Mouse (Mus musculus) kidney, embryonic 16.5 days (tissue): Measurements from ENCODE around the gene Abcc10. TPM values are rescaled to one million over a fixed set of nuclear protein-coding genes. Genes with fewer than 3 reads are reported as not detected.
A peak's percentile ranks its signal among the peaks of the same experiment; 100 is the strongest.

Experiments
- ATAC-seq: fragments of 200-750 bp; cut with Nextera tagmentation; 2 replicates; pipeline ENCODE4 v1.8.0; 2017; ENCODE audit warnings: moderate TSS enrichment; ENCODE audit not compliant: low FRiP score, low TSS enrichment
- H3K27ac ChIP-seq: fragments of 300-500 bp; sonication (generic); 2 replicates; pipeline ENCODE4 v1.5.1; 2014; ENCODE audit warnings: low read length
- H3K27me3 ChIP-seq: fragments of 300-500 bp; sonication (generic); 2 replicates; pipeline ENCODE4 v1.6.1; 2014; ENCODE audit warnings: low read length, control low read depth, mixed read lengths; ENCODE audit not compliant: insufficient read depth
- H3K36me3 ChIP-seq: fragments of 300-500 bp; sonication (generic); 2 replicates; pipeline ENCODE4 v1.6.1; 2014; ENCODE audit warnings: low read length, control low read depth, mixed read lengths; ENCODE audit not compliant: insufficient read depth
- H3K4me1 ChIP-seq: fragments of 300-500 bp; sonication (generic); 2 replicates; pipeline ENCODE4 v1.6.1; 2014; ENCODE audit warnings: low read length, control low read depth, mixed read lengths; ENCODE audit not compliant: insufficient read depth
- H3K4me2 ChIP-seq: fragments of 300-500 bp; sonication (generic); replicated peaks from 2 replicates; pipeline ENCODE4 v1.6.1; 2014; ENCODE audit warnings: low read depth, low read length
- H3K4me3 ChIP-seq: fragments of 300-500 bp; sonication (generic); 2 replicates; pipeline ENCODE4 v1.5.1; 2014; ENCODE audit warnings: mild to moderate bottlenecking, low read length
- H3K9ac ChIP-seq: fragments of 300-500 bp; sonication (generic); replicated peaks from 2 replicates; pipeline ENCODE4 v1.6.1; 2014; ENCODE audit warnings: low read length
- H3K9me3 ChIP-seq: fragments of 300-500 bp; sonication (generic); 2 replicates; pipeline ENCODE4 v1.6.1; 2016; ENCODE audit warnings: low read length, control low read depth
- WGBS: fragments of 180-500 bp; shearing (Covaris S2); extraction: QIAGEN DNeasy Blood & Tissue Kit; methylation state at CpG from one replicate; pipeline ENCODE4 v1.1.7; 2014; 5-methylcytosine and 5-hydroxymethylcytosine counted together
- polyA plus RNA-seq: library from polyadenylated mRNA; unstranded; fragments of >200 nt; fragmentation: Nextera tagmentation; extraction: Ambion mirVana; gene quantifications from 2 replicates; pipeline ENCODE4 v1.2.1, GENCODE M21; 2015

The Abcc10 gene
- polyA plus RNA-seq, 1 experiment from 2014 or later = 7.3 TPM

- ATAC-seq = no peak
- no peak overlapping the region for H3K4me3 ChIP-seq
- H3K9me3 ChIP-seq = no peaks in the 10 kb centered on the region
- 92% methylated on average over 10 of the region's 10 CpGs for WGBS
- no peak overlapping the region for H3K9ac ChIP-seq
- H3K27ac ChIP-seq = no peak overlapping the region
- H3K4me1 ChIP-seq = no peaks in the 10 kb centered on the region
- H3K27me3 ChIP-seq = no peaks in the 10 kb centered on the region
- peaks cover 33% of the 10 kb centered on the region for H3K36me3 ChIP-seq
- H3K4me2 ChIP-seq = no peak overlapping the region
These were observed 52.6 kb downstream of the Abcc10 start for GRCm38 (mm10) chr17:46275506-46275905.

- Histone ChIP-seq H3K27ac (no peak overlapping the region), H3K4me3 (no peak overlapping the region), H3K9me3 (no peaks in the 10 kb centered on the region), H3K4me2 (no peak overlapping the region), H3K4me1 (no peaks in the 10 kb centered on the region), H3K27me3 (no peaks in the 10 kb centered on the region), H3K36me3 (peaks cover 37% of the 10 kb centered on the region), H3K9ac (no peak overlapping the region)
- WGBS = 85% methylated on average over 6 of the region's 6 CpGs
- no peak for ATAC-seq
These were observed 53.1 kb downstream of the Abcc10 start for GRCm38 (mm10) chr17:46275034-46275433.

- H3K4me2 ChIP-seq = no peak overlapping the region
- no peaks in the 10 kb centered on the region for H3K9me3 ChIP-seq
- no peak overlapping the region for H3K27ac ChIP-seq
- no peak overlapping the region for H3K9ac ChIP-seq
- H3K4me3 ChIP-seq = no peak overlapping the region
- no peaks in the 10 kb centered on the region for H3K27me3 ChIP-seq
- peaks cover 38% of the 10 kb centered on the region for H3K36me3 ChIP-seq
- 55% methylated on average over 6 of the region's 6 CpGs for WGBS
- no peaks in the 10 kb centered on the region for H3K4me1 ChIP-seq
- ATAC-seq = no peak
These were observed 53.7 kb downstream of the Abcc10 start for GRCm38 (mm10) chr17:46274465-46274864.

GRCm38 (mm10) chr17:46273803-46274236 is 54.3 kb downstream of the Abcc10 start:
- H3K4me1 ChIP-seq = no peaks in the 10 kb centered on the region
- no peaks in the 10 kb centered on the region for H3K27me3 ChIP-seq
- H3K9me3 ChIP-seq = no peaks in the 10 kb centered on the region
- no peak for ATAC-seq
- H3K27ac ChIP-seq = no peak overlapping the region
- H3K4me3 ChIP-seq = no peak overlapping the region
- H3K4me2 ChIP-seq = no peak overlapping the region
- peaks cover 33% of the 10 kb centered on the region for H3K36me3 ChIP-seq
- WGBS = 76% methylated on average over 1 of the region's 1 CpGs
- 0 out of 2 replicates have a peak overlapping the region, but pooled peaks have one; percentile 9 for H3K9ac ChIP-seq

GRCm38 (mm10) chr17:46272675-46273074 is 55.5 kb downstream of the Abcc10 start:
- no peak for ATAC-seq
- Histone ChIP-seq H3K27me3 (no peaks in the 10 kb centered on the region), H3K4me3 (no peak overlapping the region), H3K4me1 (no peaks in the 10 kb centered on the region), H3K4me2 (no peak overlapping the region), H3K36me3 (peaks cover 28% of the 10 kb centered on the region), H3K27ac (no peak overlapping the region), H3K9ac (no peak overlapping the region), H3K9me3 (no peaks in the 10 kb centered on the region)
- WGBS = 80% methylated on average over 5 of the region's 5 CpGs

- no peak for ATAC-seq
- H3K27ac ChIP-seq = no peak overlapping the region
- peaks cover 26% of the 10 kb centered on the region for H3K36me3 ChIP-seq
- no peaks in the 10 kb centered on the region for H3K9me3 ChIP-seq
- no peaks in the 10 kb centered on the region for H3K27me3 ChIP-seq
- 86% methylated on average over 2 of the region's 2 CpGs for WGBS
- no peaks in the 10 kb centered on the region for H3K4me1 ChIP-seq
- H3K4me3 ChIP-seq = no peak overlapping the region
- no peak overlapping the region for H3K9ac ChIP-seq
- no peak overlapping the region for H3K4me2 ChIP-seq
These were observed 56.1 kb downstream of the Abcc10 start for GRCm38 (mm10) chr17:46272058-46272457.

- no peak overlapping the region for H3K9ac ChIP-seq
- H3K27me3 ChIP-seq = no peaks in the 10 kb centered on the region
- 86% methylated on average over 19 of the region's 19 CpGs for WGBS
- ATAC-seq = no peak
- peaks cover 6% of the 10 kb centered on the region; the same call in 1 of the 2 replicates for H3K4me1 ChIP-seq
- H3K4me2 ChIP-seq = no peak overlapping the region
- peaks cover 29% of the 10 kb centered on the region for H3K36me3 ChIP-seq
- H3K4me3 ChIP-seq = no peak overlapping the region
- no peaks in the 10 kb centered on the region for H3K9me3 ChIP-seq
- H3K27ac ChIP-seq = no peak overlapping the region
These were observed 58.2 kb downstream of the Abcc10 start for GRCm38 (mm10) chr17:46269771-46270534.

- 79% methylated on average over 10 of the region's 10 CpGs for WGBS
- Histone ChIP-seq H3K9me3 (no peaks in the 10 kb centered on the region), H3K4me1 (peaks cover 6% of the 10 kb centered on the region; the same call in 1 of the 2 replicates), H3K27me3 (no peaks in the 10 kb centered on the region), H3K27ac (no peak overlapping the region), H3K9ac (no peak overlapping the region), H3K36me3 (peaks cover 39% of the 10 kb centered on the region), H3K4me3 (no peak overlapping the region), H3K4me2 (no peak overlapping the region)
- ATAC-seq = no peak
These were observed 60.0 kb downstream of the Abcc10 start for GRCm38 (mm10) chr17:46268026-46268720.

- Histone ChIP-seq H3K4me1 (peaks cover 6% of the 10 kb centered on the region; the same call in 1 of the 2 replicates), H3K36me3 (peaks cover 44% of the 10 kb centered on the region), H3K27me3 (no peaks in the 10 kb centered on the region), H3K9me3 (no peaks in the 10 kb centered on the region), H3K27ac (no peak overlapping the region), H3K9ac (no peak overlapping the region), H3K4me2 (no peak overlapping the region), H3K4me3 (no peak overlapping the region)
- ATAC-seq = no peak
- WGBS = 76% methylated on average over 7 of the region's 7 CpGs
These were observed 60.6 kb downstream of the Abcc10 start for GRCm38 (mm10) chr17:46267511-46267910.

GRCm38 (mm10) chr17:46266986-46267385 is 61.2 kb downstream of the Abcc10 start:
- ATAC-seq = no peak
- Histone ChIP-seq H3K9me3 (no peaks in the 10 kb centered on the region), H3K9ac (no peak overlapping the region), H3K4me1 (peaks cover 6% of the 10 kb centered on the region; the same call in 1 of the 2 replicates), H3K4me3 (no peak overlapping the region), H3K4me2 (no peak overlapping the region), H3K27ac (peak overlapping the region; percentile 25; the same call in 1 of the 2 replicates), H3K27me3 (no peaks in the 10 kb centered on the region), H3K36me3 (peaks cover 49% of the 10 kb centered on the region)
- WGBS = 40% methylated on average over 6 of the region's 6 CpGs
